Mouse (Mus musculus) forebrain, embryonic 13.5 days (tissue): ENCODE measurements around the gene Ttc22. TPM values are rescaled to one million over a fixed set of nuclear protein-coding genes. Genes with fewer than 3 reads are reported as not detected.

Experiments
- ATAC-seq: fragments of 200-750 bp; cut with Nextera tagmentation; 2 replicates; pipeline ENCODE4 v1.8.0; 2017
- H3K27ac ChIP-seq: fragments of 300-500 bp; sonication (generic); 2 replicates; pipeline ENCODE4 v1.5.1; 2015; ENCODE audit warnings: inconsistent platforms, mild to moderate bottlenecking, moderate library complexity
- H3K27me3 ChIP-seq: fragments of 300-500 bp; sonication (generic); 2 replicates; pipeline ENCODE4 v1.6.1; 2015; ENCODE audit warnings: mild to moderate bottlenecking, inconsistent platforms
- H3K36me3 ChIP-seq: fragments of 300-500 bp; sonication (generic); 2 replicates; pipeline ENCODE4 v1.6.1; 2015; ENCODE audit warnings: mild to moderate bottlenecking, inconsistent platforms; ENCODE audit not compliant: poor library complexity, severe bottlenecking
- H3K4me1 ChIP-seq: fragments of 300-500 bp; sonication (generic); 2 replicates; pipeline ENCODE4 v1.6.1; 2015; ENCODE audit warnings: inconsistent platforms
- H3K4me2 ChIP-seq: fragments of 300-500 bp; sonication (generic); 2 replicates; pipeline ENCODE4 v1.6.1; 2015; ENCODE audit warnings: inconsistent platforms, mild to moderate bottlenecking, moderate library complexity
- H3K4me3 ChIP-seq: fragments of 300-500 bp; sonication (generic); 2 replicates; pipeline ENCODE4 v1.5.1; 2015; ENCODE audit warnings: mild to moderate bottlenecking, inconsistent platforms
- H3K9ac ChIP-seq: fragments of 300-500 bp; sonication (generic); 2 replicates; pipeline ENCODE4 v1.6.1; 2015; ENCODE audit warnings: mild to moderate bottlenecking, inconsistent platforms
- H3K9me3 ChIP-seq: fragments of 300-500 bp; sonication (generic); replicated peaks from 2 replicates; pipeline ENCODE4 v1.6.1; 2016; ENCODE audit warnings: inconsistent platforms
- WGBS: fragments of 180-500 bp; shearing (Covaris S2); methylation state at CpG from one replicate; pipeline ENCODE4 v1.1.7; 2015; 5-methylcytosine and 5-hydroxymethylcytosine counted together
- polyA plus RNA-seq: library from polyadenylated mRNA; unstranded; fragments of >200 nt; fragmentation: Nextera tagmentation; extraction: Ambion mirVana; gene quantifications from 2 replicates; pipeline ENCODE4 v1.2.1, GENCODE M21; 2015

The Ttc22 gene
- polyA plus RNA-seq, 1 experiment from 2014 or later = 0.14 TPM

DNA sequence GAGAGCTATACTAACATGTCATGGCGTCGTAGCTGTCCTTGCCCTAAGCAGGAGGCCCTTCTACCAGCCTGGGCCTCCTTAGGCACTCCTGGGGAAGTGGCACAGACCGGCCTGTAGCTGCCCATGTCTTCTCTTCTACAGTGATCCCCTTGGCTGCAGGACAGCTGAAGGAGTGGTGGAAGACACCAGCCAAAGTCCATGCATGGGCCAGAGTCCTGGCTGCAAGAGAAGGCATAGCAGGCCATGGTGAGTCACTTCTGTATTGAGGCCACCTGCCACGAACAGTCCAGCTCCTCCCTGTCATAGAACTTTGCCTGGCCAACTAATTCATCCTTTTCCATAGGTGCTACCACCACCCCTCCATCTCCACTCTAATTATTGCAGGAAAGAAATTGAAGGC is 3.3 kb upstream of the Ttc22 start:
- no peaks in the 10 kb centered on the region for H3K36me3 ChIP-seq
- peaks cover 44% of the 10 kb centered on the region for H3K27me3 ChIP-seq
- H3K4me2 ChIP-seq = no peak overlapping the region
- 85% methylated on average over 4 of the region's 4 CpGs for WGBS
- no peak overlapping the region for H3K27ac ChIP-seq
- no peak overlapping the region for H3K9ac ChIP-seq
- H3K4me3 ChIP-seq = no peak overlapping the region
- H3K9me3 ChIP-seq = no peaks in the 10 kb centered on the region
- H3K4me1 ChIP-seq = peaks cover 12% of the 10 kb centered on the region
- no peak for ATAC-seq

DNA sequence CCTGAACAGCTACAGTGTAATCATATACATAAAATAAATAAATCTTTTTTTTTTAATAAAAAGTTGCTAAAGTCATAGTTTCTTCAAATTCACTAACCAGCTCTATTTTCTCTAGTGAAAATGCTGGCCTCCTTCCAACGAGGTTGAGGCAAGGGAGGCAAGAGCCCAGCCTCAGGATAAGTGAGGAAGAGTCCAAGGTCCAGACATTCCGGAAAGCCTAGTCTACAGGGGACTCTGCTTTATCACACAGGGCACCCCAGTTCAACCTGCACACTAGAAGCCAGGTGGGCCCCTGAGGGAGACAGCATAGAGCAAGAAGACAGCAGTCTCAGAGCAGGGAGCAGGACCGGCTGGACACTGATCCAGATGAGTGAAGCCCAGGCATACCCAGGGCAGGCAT is 804 bp upstream of the Ttc22 start:
- peaks cover 9% of the 10 kb centered on the region for H3K4me1 ChIP-seq
- ATAC-seq = no peak
- 78% methylated on average over 3 of the region's 3 CpGs for WGBS
- no peaks in the 10 kb centered on the region for H3K9me3 ChIP-seq
- no peak overlapping the region for H3K4me3 ChIP-seq
- no peak overlapping the region for H3K9ac ChIP-seq
- H3K27ac ChIP-seq = no peak overlapping the region
- no peaks in the 10 kb centered on the region for H3K36me3 ChIP-seq
- peaks cover 44% of the 10 kb centered on the region for H3K27me3 ChIP-seq
- no peak overlapping the region for H3K4me2 ChIP-seq

DNA sequence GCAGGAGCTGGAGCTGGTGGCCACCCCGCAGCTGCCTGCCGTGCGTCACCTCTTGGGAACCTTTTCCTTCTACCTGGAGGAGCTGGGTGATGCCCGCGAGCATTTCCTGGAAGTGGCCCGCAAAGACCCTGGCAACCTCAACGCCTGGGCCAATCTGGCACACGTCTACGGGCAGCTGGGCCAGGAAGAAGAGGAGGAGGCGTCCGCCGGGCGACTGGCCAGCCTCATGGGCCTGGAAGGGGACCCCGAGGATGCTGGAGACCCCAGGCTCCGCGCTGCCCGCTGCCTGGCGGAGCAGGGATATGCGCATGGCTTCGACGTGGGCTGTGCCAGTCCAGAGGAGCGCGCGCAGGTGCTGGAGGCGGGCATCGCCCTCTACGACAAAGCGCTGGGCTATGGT is 480 bp downstream of the Ttc22 start:
- no peak overlapping the region for H3K4me2 ChIP-seq
- no peaks in the 10 kb centered on the region for H3K9me3 ChIP-seq
- H3K9ac ChIP-seq = no peak overlapping the region
- H3K27me3 ChIP-seq = peaks cover 41% of the 10 kb centered on the region
- H3K36me3 ChIP-seq = no peaks in the 10 kb centered on the region
- H3K4me3 ChIP-seq = no peak overlapping the region
- 36% methylated on average over 26 of the region's 28 CpGs for WGBS
- peaks cover 5% of the 10 kb centered on the region; the same call in 1 of the 2 replicates for H3K4me1 ChIP-seq
- no peak for ATAC-seq
- H3K27ac ChIP-seq = no peak overlapping the region

DNA sequence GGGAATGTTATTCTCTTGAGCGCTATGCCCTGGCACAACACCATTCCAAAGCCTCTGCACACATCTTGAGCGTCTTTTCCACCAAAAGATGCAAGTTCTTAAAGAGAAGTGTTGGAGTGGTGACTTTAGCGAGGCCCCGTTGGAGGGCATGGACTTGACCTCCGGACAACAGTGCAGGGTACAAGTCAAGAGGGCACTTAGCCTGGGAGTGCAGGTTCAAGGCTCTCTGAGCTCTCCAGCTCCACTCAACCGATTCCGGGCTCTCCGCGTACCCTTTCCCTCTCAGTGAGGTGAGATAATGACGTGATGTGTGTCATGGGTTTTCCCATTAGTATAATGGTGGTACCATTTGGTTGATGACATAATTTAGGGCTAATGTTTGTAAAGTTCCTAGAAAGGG is 2.0 kb downstream of the Ttc22 start:
- WGBS = 90% methylated on average over 10 of the region's 10 CpGs
- H3K27me3 ChIP-seq = peaks cover 39% of the 10 kb centered on the region
- H3K4me2 ChIP-seq = no peak overlapping the region
- H3K27ac ChIP-seq = no peak overlapping the region
- no peak for ATAC-seq
- no peaks in the 10 kb centered on the region for H3K36me3 ChIP-seq
- no peak overlapping the region for H3K4me3 ChIP-seq
- no peak overlapping the region for H3K9ac ChIP-seq
- H3K4me1 ChIP-seq = peaks cover 8% of the 10 kb centered on the region; the same call in 1 of the 2 replicates
- no peaks in the 10 kb centered on the region for H3K9me3 ChIP-seq

DNA sequence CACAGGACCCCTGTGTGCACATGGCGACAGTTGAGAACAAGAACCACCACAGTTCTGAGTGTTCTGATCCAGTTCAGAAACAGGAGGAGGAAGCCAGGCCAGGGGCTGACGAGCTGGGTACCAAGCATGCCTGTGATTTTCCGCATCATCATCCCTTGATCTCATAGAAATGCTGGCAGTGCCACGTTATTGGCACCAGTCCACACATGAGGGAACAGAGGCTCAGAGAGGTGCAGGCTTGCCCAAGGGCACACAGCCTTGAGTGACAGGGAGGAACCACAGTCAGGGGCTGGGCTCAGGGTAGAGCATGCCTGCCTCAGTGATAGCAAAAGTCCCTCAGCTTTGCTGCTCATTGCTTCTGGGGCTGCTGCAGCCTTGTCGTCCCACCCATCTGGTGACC is 5.6 kb downstream of the Ttc22 start:
- Histone ChIP-seq H3K36me3 (no peaks in the 10 kb centered on the region), H3K27ac (no peak overlapping the region), H3K27me3 (peaks cover 26% of the 10 kb centered on the region), H3K4me3 (no peak overlapping the region), H3K4me1 (peaks cover 17% of the 10 kb centered on the region), H3K9me3 (no peaks in the 10 kb centered on the region), H3K4me2 (no peak overlapping the region), H3K9ac (no peak overlapping the region)
- no peak for ATAC-seq
- WGBS = 75% methylated on average over 5 of the region's 5 CpGs

DNA sequence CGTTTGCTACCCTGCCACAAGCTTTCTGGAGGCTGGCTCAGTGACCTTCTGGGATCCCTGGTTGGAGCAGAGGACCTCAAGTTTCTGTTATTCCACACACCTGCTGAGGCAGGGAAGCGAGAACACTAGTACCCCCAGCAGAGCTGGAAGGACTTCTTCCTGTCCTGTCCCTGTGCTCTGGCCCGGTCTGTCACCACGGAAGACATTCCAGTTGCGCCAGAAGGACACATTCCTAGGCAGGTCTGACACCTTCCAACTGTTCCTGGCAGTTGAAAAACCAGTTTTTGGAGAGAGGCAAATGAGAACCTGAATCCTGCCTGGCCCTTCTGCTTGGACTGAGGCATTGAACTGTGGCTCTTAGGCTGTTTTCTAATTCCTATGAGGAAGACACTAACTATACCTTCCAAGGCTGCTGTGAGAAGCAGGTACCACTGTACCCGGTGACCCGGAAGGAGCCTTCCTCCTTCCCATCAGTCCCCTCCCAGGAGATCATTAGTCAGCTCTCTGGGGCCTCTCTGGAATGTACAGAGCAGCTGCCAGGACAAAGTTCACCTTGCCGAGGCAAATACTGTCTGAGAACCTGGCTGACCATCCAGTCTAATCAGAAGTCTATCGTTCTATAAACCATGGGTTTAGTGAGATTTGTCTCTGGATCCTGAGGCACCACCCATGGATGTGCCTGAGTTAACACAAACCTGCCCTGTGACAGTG is 6.6 kb downstream of the Ttc22 start:
- Histone ChIP-seq H3K4me2 (no peak overlapping the region), H3K27me3 (peaks cover 16% of the 10 kb centered on the region), H3K9me3 (no peaks in the 10 kb centered on the region), H3K4me3 (no peak overlapping the region), H3K4me1 (peaks cover 24% of the 10 kb centered on the region), H3K9ac (no peak overlapping the region), H3K27ac (no peak overlapping the region), H3K36me3 (no peaks in the 10 kb centered on the region)
- ATAC-seq = no peak
- WGBS = 60% methylated on average over 9 of the region's 9 CpGs

DNA sequence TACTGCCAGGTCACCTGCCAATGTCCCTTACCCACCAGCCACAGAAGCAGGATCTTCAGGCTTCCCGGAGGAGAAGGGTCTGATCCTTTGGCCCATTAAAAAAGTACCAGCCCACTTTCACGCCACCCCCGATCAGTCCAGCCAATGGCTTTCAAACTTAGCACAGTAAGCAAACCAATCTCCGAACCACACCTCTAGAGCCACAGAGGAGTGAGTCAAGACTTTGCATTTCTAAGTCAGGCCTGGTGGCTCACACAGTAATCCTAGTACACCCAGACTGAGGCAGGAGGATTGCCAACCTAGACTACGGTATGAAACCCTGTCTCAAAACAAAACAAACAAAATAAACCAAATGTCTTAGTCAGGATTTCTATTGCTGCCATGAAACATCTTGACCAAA is 7.1 kb downstream of the Ttc22 start:
- ATAC-seq = no peak
- Histone ChIP-seq H3K27me3 (peaks cover 11% of the 10 kb centered on the region), H3K9ac (no peak overlapping the region), H3K36me3 (no peaks in the 10 kb centered on the region), H3K27ac (no peak overlapping the region), H3K4me3 (no peak overlapping the region), H3K4me1 (peaks cover 26% of the 10 kb centered on the region), H3K4me2 (no peak overlapping the region), H3K9me3 (no peaks in the 10 kb centered on the region)
- WGBS = 76% methylated on average over 5 of the region's 5 CpGs

DNA sequence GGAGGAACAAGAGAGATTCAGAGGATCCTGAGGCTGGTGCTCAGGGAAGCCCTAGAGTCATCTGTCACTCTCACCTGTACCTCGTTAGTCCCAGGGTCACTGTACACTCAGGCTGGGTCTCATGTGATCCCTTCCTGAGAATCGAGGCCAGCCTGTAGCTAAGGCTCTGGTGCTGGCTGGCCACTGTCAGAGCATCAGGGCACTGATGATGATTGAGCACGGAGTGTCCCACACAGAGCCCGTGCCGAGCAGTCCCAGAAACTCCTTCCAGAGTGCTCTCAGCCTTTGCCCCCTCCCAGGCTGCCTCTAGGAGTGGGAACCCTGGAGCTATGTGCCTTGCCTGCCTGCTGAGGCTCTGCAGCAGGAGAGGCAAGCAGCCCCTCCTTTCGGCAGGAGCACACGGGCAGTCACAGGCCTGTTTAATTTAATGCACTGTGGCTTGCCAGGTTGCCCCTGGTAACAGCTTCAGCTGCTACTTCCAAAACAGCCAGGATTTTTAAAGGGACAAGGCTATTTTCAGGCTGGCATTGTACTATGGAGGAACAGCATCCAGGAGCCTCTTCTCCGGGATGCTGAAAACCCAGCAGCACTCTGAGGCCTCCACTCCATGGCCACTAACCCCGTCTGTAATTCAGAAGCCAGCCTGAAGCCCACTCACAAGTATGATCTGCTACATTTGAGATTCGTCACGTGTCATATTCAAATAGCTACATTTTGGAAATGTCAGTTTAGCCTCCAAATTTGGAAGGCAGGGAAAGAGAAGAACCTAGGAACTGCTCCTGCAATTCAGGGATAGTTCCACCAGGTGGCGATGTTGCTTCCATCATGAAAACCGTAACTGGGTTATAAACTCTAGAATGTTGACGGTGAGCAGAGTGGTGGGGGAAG is 8.3 kb downstream of the Ttc22 start:
- peak overlapping the region; percentile 12; the same call in 1 of the 2 replicates for H3K4me2 ChIP-seq
- H3K27me3 ChIP-seq = peaks cover 6% of the 10 kb centered on the region
- ATAC-seq = peak; percentile 91
- H3K9me3 ChIP-seq = no peaks in the 10 kb centered on the region
- no peak overlapping the region for H3K4me3 ChIP-seq
- WGBS = 22% methylated on average over 14 of the region's 14 CpGs
- peaks cover 26% of the 10 kb centered on the region for H3K4me1 ChIP-seq
- peak overlapping the region; percentile 62 for H3K27ac ChIP-seq
- H3K9ac ChIP-seq = no peak overlapping the region
- no peaks in the 10 kb centered on the region for H3K36me3 ChIP-seq

DNA sequence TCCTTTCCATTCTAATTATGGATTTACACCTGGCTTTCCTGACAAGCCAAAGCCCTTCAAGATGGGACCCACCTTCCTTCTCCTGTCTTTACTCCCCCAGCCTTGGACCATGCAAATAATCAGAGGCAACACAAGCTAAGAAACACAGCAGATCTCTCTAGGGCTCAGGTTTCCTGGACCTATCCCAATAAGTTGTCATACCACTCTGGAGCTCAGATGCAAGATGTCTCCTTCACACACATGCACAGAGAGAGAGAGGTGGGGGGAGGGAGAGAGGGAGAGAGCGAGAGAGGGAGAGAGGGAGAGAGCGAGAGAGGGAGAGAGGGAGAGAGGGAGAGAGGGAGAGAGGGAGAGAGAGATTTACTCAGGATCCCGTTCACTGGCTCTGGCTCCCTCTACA is 10.1 kb downstream of the Ttc22 start:
- ATAC-seq = no peak
- Histone ChIP-seq H3K9me3 (no peaks in the 10 kb centered on the region), H3K4me1 (peaks cover 26% of the 10 kb centered on the region), H3K9ac (no peak overlapping the region), H3K36me3 (no peaks in the 10 kb centered on the region), H3K4me2 (no peak overlapping the region), H3K27ac (no peak overlapping the region), H3K27me3 (peaks cover 11% of the 10 kb centered on the region), H3K4me3 (no peak overlapping the region)
- 55% methylated on average over 1 of the region's 3 CpGs for WGBS

DNA sequence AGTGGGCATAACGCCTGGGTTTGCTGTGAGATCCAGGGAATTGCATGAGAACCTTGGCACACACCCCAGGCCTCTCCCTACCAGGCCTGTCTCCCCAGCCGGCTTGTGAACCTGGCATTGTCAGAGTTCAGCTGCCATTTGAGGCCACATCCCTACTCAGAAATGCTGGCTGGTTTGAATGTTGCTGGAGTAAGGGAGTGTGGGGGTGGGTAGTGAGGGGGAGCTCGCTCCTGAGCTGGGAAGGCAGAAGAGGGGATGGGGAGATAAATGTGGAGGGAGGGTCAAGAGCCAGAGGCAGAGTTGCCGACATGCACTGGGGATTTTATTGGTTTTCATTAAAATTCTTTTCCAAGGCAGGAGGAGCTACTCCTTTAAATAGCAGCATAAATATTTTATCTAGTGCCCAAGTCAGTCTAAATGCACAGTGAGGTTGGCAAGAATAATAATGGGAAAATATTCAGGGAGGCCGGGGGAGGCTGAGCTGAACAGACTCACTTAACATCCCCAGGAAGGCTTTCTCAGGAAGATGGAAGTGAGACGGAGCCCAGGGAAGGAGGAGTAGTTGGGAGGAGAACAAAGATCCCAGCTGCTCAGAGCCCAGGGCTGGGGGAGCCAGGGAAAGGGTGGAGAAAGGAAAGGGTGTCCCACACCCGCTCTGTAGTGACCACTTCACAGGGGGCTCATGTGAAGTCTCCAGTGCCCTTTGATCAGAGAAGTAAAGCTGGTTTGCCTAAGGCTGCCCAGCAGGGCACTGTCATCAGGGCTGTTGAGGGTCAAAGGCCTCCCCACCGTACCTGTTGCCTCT is 11.3 kb downstream of the Ttc22 start:
- no peak overlapping the region for H3K4me2 ChIP-seq

DNA sequence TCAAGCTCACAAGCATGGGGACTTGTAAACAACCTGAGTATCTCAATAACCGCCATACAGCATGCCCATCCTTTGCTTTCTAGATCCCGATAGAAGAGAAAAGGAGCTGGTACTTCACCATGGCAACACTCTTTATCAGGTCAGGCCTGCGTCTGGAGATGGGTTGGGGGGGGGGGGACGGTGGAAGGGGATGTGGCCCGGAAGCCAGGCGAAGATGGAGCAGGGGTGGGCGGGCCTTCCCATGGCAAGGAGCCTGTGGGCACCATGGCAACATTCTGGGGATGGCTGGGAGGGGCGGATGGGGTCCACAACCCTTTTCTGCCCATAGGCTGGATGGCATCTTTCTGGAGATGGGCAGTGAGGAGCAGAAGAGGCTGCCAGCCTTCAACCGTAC is 11.9 kb downstream of the Ttc22 start:
- Histone ChIP-seq H3K36me3 (no peaks in the 10 kb centered on the region), H3K27me3 (peaks cover 11% of the 10 kb centered on the region), H3K27ac (no peak overlapping the region), H3K9ac (no peak overlapping the region; the same call in 1 of the 2 replicates), H3K4me2 (no peak overlapping the region), H3K4me1 (peaks cover 21% of the 10 kb centered on the region), H3K9me3 (no peaks in the 10 kb centered on the region), H3K4me3 (no peak overlapping the region)
- WGBS = 55% methylated on average over 7 of the region's 9 CpGs
- no peak for ATAC-seq

More for the DNA sequence above, 11.3 kb downstream of the Ttc22 start:
- Histone ChIP-seq H3K27me3 (peaks cover 11% of the 10 kb centered on the region), H3K9me3 (no peaks in the 10 kb centered on the region), H3K27ac (no peak overlapping the region), H3K9ac (0 out of 2 replicates have a peak overlapping the region, but pooled peaks have one; percentile 13), H3K4me3 (no peak overlapping the region), H3K4me1 (peaks cover 21% of the 10 kb centered on the region), H3K36me3 (no peaks in the 10 kb centered on the region)
- WGBS = 48% methylated on average over 8 of the region's 8 CpGs
- ATAC-seq = no peak
